Mouse (Mus musculus): ENCODE data around the gene Spg11.
A peak's percentile ranks its signal among the peaks of the same experiment; 100 is the strongest.
"Not testable (repeated sequence)": the region's sequence is repeated elsewhere in the genome, so short reads cannot be mapped to it uniquely, and the experiment has no call there.

The Spg11 gene

GRCm38 (mm10) chr2:122065200-122065969, 52.8 kb downstream of the Spg11 start:
- no peak for DNase-seq (ENCODE audit: low spot score in 2 of 2)

DNA sequence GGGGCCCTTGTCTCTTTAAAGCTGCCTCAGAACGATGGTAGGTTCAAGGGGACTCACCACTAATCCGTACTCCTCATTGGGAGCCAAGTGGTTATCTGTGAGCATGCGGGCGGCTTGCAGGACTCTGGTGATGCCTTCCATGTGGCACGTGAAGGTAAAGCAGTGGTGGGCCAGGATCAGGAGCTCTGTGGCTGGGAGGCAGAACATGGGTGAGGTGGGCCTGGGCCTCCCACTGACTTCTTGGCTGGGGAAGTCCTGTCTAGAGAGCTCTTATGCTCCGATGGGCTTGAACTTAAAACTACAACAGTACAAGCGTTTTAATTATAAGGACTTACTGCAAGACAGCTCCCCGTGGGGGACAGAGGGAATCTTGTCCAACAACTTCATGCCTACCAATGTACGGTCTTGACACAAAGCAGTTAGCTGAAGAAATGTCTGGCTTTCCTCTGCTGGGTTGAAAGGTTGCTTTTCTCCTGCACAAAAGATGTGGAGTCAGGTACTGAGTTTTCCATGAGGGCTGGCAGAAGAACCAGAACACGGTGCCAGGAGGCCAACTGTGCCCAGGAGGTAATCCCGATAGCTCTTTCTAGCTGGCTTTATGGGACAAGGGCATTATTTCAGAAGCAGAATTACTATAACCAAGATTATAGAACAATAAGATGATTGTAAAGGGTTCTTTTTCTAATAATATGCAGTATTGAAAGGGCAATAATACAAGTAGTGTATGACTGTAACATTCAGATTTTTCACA, 58.6 kb downstream of the Spg11 start:
- no peak for DNase-seq (ENCODE audit: low spot score in 2 of 2)

DNA sequence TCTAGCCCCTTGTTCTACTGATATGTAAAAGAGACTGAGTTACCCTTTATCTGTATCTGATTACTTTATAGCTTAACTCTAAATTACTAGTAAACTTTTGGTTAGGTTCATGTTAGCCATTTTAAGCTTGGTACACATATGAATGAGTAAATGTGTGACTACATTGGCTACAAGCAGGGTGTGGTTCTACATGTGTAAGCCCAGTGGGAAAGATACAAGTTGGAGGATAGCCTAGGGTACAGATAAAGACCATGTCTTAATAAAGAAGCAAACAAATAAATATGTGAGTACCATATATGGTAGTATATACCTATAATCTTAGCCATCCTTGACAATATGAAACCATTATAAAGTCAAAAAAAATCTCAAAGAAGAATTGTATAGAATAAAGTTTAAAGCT, 74.3 kb downstream of the Spg11 start:
- DNase-seq (ENCODE audit: low spot score in 2 of 2): no peak

GRCm38 (mm10) chr2:122036064-122036463, 82.1 kb downstream of the Spg11 start:
- no peak for DNase-seq (ENCODE audit: low spot score in 2 of 2)

GRCm38 (mm10) chr2:122031970-122032369, 86.2 kb downstream of the Spg11 start:
- DNase-seq (ENCODE audit: low spot score in 2 of 2): no peak

- peak; percentile 31 to 42 for DNase-seq (ENCODE audit: low spot score in 2 of 2)
Measured at GRCm38 (mm10) chr2:122028756-122029700, 89.2 kb downstream of the Spg11 start.

GRCm38 (mm10) chr2:122027862-122028755, 90.1 kb downstream of the Spg11 start, which contains the start of gene Eif3j1:
Eif3j1 (plus strand) TSS chr2:122028546.
- peak; percentile 86 to 89 for DNase-seq (ENCODE audit: low spot score in 2 of 2)

GRCm38 (mm10) chr2:122027091-122027490, 91.1 kb downstream of the Spg11 start:
- not testable (repeated sequence) for DNase-seq (ENCODE audit: low spot score in 2 of 2)

- DNase-seq (ENCODE audit: low spot score in 2 of 2): no peak
Measured at GRCm38 (mm10) chr2:122022284-122022683, 95.9 kb downstream of the Spg11 start.

DNA sequence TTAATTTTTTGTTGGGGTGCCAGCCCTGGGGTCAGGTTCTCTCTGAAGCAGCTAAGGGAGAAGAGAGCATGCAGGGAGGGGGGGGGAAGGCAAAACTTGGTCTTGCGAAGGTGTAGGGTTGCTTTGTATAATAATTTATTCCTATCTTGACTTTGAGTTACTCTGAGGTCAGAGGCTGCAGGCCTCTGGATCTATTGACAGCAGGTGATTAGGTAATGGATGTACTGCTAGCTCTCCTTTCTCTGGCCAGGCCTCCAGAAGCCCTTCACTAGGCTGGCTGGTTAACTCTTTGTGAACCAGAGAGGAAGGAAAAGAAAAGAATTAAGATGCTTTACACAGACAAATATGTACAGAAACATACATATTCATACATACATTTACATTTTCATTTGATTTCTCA, 99.5 kb downstream of the Spg11 start:
- no peak for DNase-seq (ENCODE audit: low spot score in 2 of 2)

DNA sequence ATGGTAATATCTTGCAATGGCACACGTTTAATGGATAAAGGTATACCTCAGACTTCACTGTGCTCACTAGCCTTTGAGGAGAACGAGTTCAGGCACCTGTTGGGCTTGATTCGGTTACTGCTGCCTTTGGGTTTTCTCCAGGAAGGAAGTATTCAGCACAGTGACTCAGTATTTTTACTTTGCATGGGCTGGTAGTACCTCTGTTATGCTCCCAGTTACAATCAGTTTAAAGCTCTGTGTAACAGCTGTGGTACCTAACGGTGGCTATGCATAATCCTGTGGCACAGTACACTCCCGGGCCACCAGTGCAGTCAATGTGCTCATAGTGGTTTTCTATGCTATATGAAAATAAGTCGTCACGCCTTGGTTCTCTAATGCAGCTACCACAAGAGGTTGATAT, 106.7 kb downstream of the Spg11 start:
- DNase-seq (ENCODE audit: low spot score in 2 of 2): no peak

DNA sequence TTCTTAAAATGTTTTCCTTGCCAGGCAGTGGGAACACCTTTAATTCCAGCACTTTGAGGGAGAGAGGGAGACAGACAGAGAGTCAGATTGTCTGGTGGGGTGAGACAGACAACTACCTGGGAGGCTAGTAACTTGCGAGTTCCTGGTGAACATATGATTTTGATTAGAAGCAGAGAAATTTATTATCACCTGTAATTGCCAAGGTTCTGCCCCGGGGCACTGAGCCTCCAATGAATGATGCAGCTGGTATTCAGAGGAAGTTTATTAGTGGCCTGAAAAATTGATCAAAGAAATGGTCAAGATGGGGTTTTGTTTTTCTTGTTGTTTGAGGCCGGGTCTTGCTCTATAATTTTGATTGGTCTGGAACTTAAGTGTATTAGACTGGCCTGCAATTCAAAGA, 109.4 kb downstream of the Spg11 start:
- DNase-seq (ENCODE audit: low spot score in 2 of 2): no peak
